Mouse (Mus musculus) thymus, adult 2 months (tissue): Measurements from ENCODE around the gene Msl1.

Source experiments
- CTCF ChIP-seq: fragments of 200-500 bp; IDR thresholded peaks from 2 replicates; pipeline ENCODE4 v1.5.1; 2012; ENCODE audit warnings: mild to moderate bottlenecking, control low read depth, low read length, moderate library complexity, borderline replicate concordance; ENCODE audit not compliant: control insufficient read depth, poor library complexity, insufficient read depth; ENCODE audit errors: extremely low read depth
- POLR2A ChIP-seq: fragments of 200-500 bp; IDR thresholded peaks from 2 replicates; pipeline ENCODE4 v1.6.1; 2012; ENCODE audit warnings: mild to moderate bottlenecking, low read length, control low read depth, moderate library complexity; ENCODE audit not compliant: control insufficient read depth, poor library complexity, insufficient read depth; ENCODE audit errors: extremely low read depth

- no peak for TF ChIP-seq POLR2A
- TF ChIP-seq CTCF = no peak
Measured at GRCm38 (mm10) chr11:98797306-98797705, 2.0 kb downstream of the Msl1 start.
